Mouse (Mus musculus): ENCODE measurements around the gene Notch2.

- no peak for TF ChIP-seq TAL1 (IDR thresholded peaks at IDR 0.05; ENCODE audit: low read length)
- TF ChIP-seq GATA1 (IDR thresholded peaks at IDR 0.05; ENCODE audit: low read length), result no peak
Measured at GRCm38 (mm10) chr3:98052507-98053430, 39.4 kb downstream of the Notch2 start.

All from erythroblast, embryonic 14.5 days (primary cell).